In the genomic region with DNA sequence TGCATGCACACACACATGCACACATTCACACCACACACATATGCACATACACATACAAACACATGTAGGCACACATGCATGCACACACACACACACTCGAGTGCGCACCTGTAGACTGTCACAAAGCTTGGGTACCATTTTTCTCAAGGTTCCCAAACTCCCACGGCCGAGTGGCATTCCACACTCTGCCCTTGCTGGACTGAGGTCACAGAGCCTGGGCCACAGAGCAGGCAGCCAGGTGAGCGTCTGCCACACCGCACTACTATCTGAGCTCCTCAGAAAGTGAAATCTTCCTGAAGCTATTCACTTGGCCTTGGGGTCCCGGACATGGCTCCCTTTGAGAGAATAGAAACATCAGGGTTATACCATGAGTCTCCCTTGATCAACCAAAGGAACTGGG, we compare ENCODE assay signal across 20 mouse cellular contexts. TPM values are rescaled to one million over a fixed set of nuclear protein-coding genes. Genes with fewer than 3 reads are reported as not detected.
DNase-seq lines count a peak whose midpoint lies in the region; ATAC-seq and TF ChIP-seq lines count a peak whose summit lies in the region.
"Had no signal": no experiment of that assay in that cellular context is flagged by ENCODE, and none has a peak within 500 bp of the region (broad histone marks: within the 10 kb centered on the region; RNA-seq: fewer than 3 reads in every experiment).

No protein-coding gene starts in this region.

- peak; percentile 4 to 14 for DNase-seq in gastrocnemius, postnatal 36 days
- DNase-seq in gastrocnemius, adult 18-20 months (ENCODE audit: low spot score): no peak
- peak; percentile 3 for DNase-seq in kidney, adult 18-20 months
- no peak for DNase-seq in kidney, postnatal 14 days
- DNase-seq in lung, postnatal 0 days (ENCODE audit: low spot score): no peak
- no peak for DNase-seq in lung, postnatal 36 days
- no peak for DNase-seq in embryonic facial prominence, embryonic 10.5 days (ENCODE audit: low spot score)
- DNase-seq in frontal cortex, postnatal 10 days (ENCODE audit: low spot score in 2 of 2): no peak
- DNase-seq: cerebellum, adult 8-10 months; cerebellum, postnatal 36 days; embryo, embryonic 11 days; liver; thymus, postnatal 25 days had no signal

- peaks cover 19% of the 10 kb centered on the region; the same call in 1 of the 2 replicates for H3K4me1 ChIP-seq in lung, postnatal 0 days (ENCODE audit: insufficient read depth, low read depth, low read length)
- H3K4me1 ChIP-seq in embryonic facial prominence, embryonic 10.5 days: peaks cover 33% of the 10 kb centered on the region

- no peaks in the 10 kb centered on the region for H3K36me3 ChIP-seq in lung, postnatal 0 days (ENCODE audit: insufficient read depth, low read length)
- H3K36me3 ChIP-seq in embryonic facial prominence, embryonic 10.5 days (replicated peaks): no peaks in the 10 kb centered on the region
- H3K36me3 ChIP-seq: forebrain, embryonic 15.5 days; kidney, embryonic 15.5 days; liver, embryonic 15.5 days had no signal

- no peaks in the 10 kb centered on the region for H3K27me3 ChIP-seq in lung, postnatal 0 days (replicated peaks; ENCODE audit: insufficient read depth, low read length)
- H3K27me3 ChIP-seq in embryonic facial prominence, embryonic 10.5 days (replicated peaks; ENCODE audit: low read depth, poor library complexity, severe bottlenecking): no peaks in the 10 kb centered on the region
- H3K27me3 ChIP-seq: forebrain, embryonic 15.5 days; kidney, embryonic 15.5 days; liver, embryonic 15.5 days had no signal

- H3K9ac ChIP-seq in lung, postnatal 0 days (replicated peaks; ENCODE audit: low read depth): no peak overlapping the region
- H3K9ac ChIP-seq: forebrain, embryonic 15.5 days; kidney, embryonic 15.5 days; liver, embryonic 15.5 days had no signal

- intact Hi-C loops in gastrocnemius, postnatal 36 days (cut with DNase I): no loop called here

- H3K27ac ChIP-seq in lung, postnatal 0 days (ENCODE audit: low read length): peak overlapping the region; percentile 92
- H3K27ac ChIP-seq in embryonic facial prominence, embryonic 10.5 days (replicated peaks): peak overlapping the region; percentile 71; the same call in 1 of the 2 replicates
- H3K27ac ChIP-seq: forebrain, embryonic 15.5 days; kidney, embryonic 15.5 days; left cerebral cortex, adult 2 months; liver, embryonic 15.5 days; macrophage had no signal

- WGBS in lung, postnatal 0 days: 74% methylated on average over 7 of the region's 7 CpGs
- 89% methylated on average over 7 of the region's 7 CpGs for WGBS in embryonic facial prominence, embryonic 10.5 days

- no peak overlapping the region for H3K4me3 ChIP-seq in lung, postnatal 0 days (ENCODE audit: low read depth, low read length)
- no peak overlapping the region for H3K4me3 ChIP-seq in embryonic facial prominence, embryonic 10.5 days
- H3K4me3 ChIP-seq: forebrain, embryonic 15.5 days; kidney, embryonic 15.5 days; left cerebral cortex, adult 2 months; liver, embryonic 15.5 days had no signal

- TF ChIP-seq CTCF in lung, postnatal 0 days (IDR thresholded peaks at IDR 0.05): no peak

- ATAC-seq in lung, postnatal 0 days: no peak
- ATAC-seq: CD4-positive, CD25-positive, alpha-beta regulatory T cell, adult 4 months; forebrain, embryonic 15.5 days; intestine, postnatal 0 days had no signal

- no peaks in the 10 kb centered on the region for H3K9me3 ChIP-seq in lung, postnatal 0 days (ENCODE audit: low read length)
- no peaks in the 10 kb centered on the region for H3K9me3 ChIP-seq in embryonic facial prominence, embryonic 10.5 days
- H3K9me3 ChIP-seq: forebrain, embryonic 15.5 days; kidney, embryonic 15.5 days; liver, embryonic 15.5 days had no signal

- TF ChIP-seq EP300 in lung, postnatal 0 days (IDR thresholded peaks at IDR 0.05): no peak

- no peak overlapping the region for H3K4me2 ChIP-seq in lung, postnatal 0 days (replicated peaks; ENCODE audit: low read depth, low read length)
- H3K4me2 ChIP-seq: forebrain, embryonic 15.5 days; kidney, embryonic 15.5 days; liver, embryonic 15.5 days had no signal

RNA-seq across cellular contexts. Expression of gene Sik1, which starts 40.7 kb away (rescaled TPM):
- 10 to 100 TPM; 17.0 to 27.2 TPM for total RNA-seq in gastrocnemius, postnatal 36 days (2021)
- 10 to 100 TPM; 23.5 to 27.8 TPM for total RNA-seq in gastrocnemius, adult 18-20 months (2021)
- 29.5 and 35.9 TPM in 2 replicates for polyA plus RNA-seq in lung, postnatal 0 days (2015; fragmentation: Nextera tagmentation; extraction: Ambion mirVana)
- polyA plus RNA-seq in embryonic facial prominence, embryonic 10.5 days (2016; fragmentation: Nextera tagmentation; extraction: Ambion mirVana): 12.7 and 15.5 TPM in 2 replicates

Comparison
In these comparisons a context has a peak if more than half of its experiments do, and no peak if none do; other contexts are left out.
1. DNase-seq: peak in gastrocnemius, postnatal 36 days (2 of 2) and kidney, adult 18-20 months (single experiment); none in gastrocnemius, adult 18-20 months (single experiment), kidney, postnatal 14 days (single experiment), lung, postnatal 0 days (single experiment), lung, postnatal 36 days (single experiment), embryonic facial prominence, embryonic 10.5 days (single experiment) and frontal cortex, postnatal 10 days (0 of 2).